Mouse (Mus musculus) neural tube, embryonic 13.5 days (tissue): ENCODE results near the gene Gm26602. TPM values are rescaled to one million over a fixed set of nuclear protein-coding genes. Genes with fewer than 3 reads are reported as not detected.
A peak's percentile ranks its signal among the peaks of the same experiment; 100 is the strongest.
"Not testable (repeated sequence)": the region's sequence is repeated elsewhere in the genome, so short reads cannot be mapped to it uniquely, and the experiment has no call there.

Experiments
- ATAC-seq: fragments of 200-750 bp; cut with Nextera tagmentation; 2 replicates; pipeline ENCODE4 v1.8.0; 2017; ENCODE audit warnings: low read depth, mild to moderate bottlenecking, moderate TSS enrichment, moderate library complexity
- H3K27ac ChIP-seq: fragments of 300-500 bp; sonication (generic); replicated peaks from 2 replicates; pipeline ENCODE4 v1.5.1; 2015; ENCODE audit warnings: moderate library complexity, mild to moderate bottlenecking, inconsistent platforms
- H3K27me3 ChIP-seq: fragments of 300-500 bp; sonication (generic); 2 replicates; pipeline ENCODE4 v1.6.1; 2015; ENCODE audit warnings: mild to moderate bottlenecking, inconsistent platforms
- H3K36me3 ChIP-seq: fragments of 300-500 bp; sonication (generic); 2 replicates; pipeline ENCODE4 v1.6.1; 2015; ENCODE audit warnings: mild to moderate bottlenecking, inconsistent platforms
- H3K4me1 ChIP-seq: fragments of 300-500 bp; sonication (generic); replicated peaks from 2 replicates; pipeline ENCODE4 v1.6.1; 2015; ENCODE audit warnings: inconsistent platforms
- H3K4me2 ChIP-seq: fragments of 300-500 bp; sonication (generic); 2 replicates; pipeline ENCODE4 v1.6.1; 2015; ENCODE audit warnings: inconsistent platforms, mild to moderate bottlenecking, moderate library complexity
- H3K4me3 ChIP-seq: fragments of 300-500 bp; sonication (generic); 2 replicates; pipeline ENCODE4 v1.5.1; 2015; ENCODE audit warnings: mild to moderate bottlenecking, inconsistent platforms
- H3K9ac ChIP-seq: fragments of 300-500 bp; sonication (generic); 2 replicates; pipeline ENCODE4 v1.6.1; 2015; ENCODE audit warnings: moderate library complexity, mild to moderate bottlenecking, inconsistent platforms
- H3K9me3 ChIP-seq: fragments of 300-500 bp; sonication (generic); 2 replicates; pipeline ENCODE4 v1.6.1; 2016; ENCODE audit warnings: inconsistent platforms
- WGBS: fragments of 180-500 bp; shearing (Covaris S2); methylation state at CpG from one replicate; pipeline ENCODE4 v1.1.7; 2015; 5-methylcytosine and 5-hydroxymethylcytosine counted together
- polyA plus RNA-seq: library from polyadenylated mRNA; unstranded; fragments of >200 nt; fragmentation: Nextera tagmentation; extraction: Ambion mirVana; gene quantifications from 2 replicates; pipeline ENCODE4 v1.2.1, GENCODE M21; 2015

Gm26602 gene
- polyA plus RNA-seq, 1 experiment from 2014 or later = 40.5 TPM

DNA sequence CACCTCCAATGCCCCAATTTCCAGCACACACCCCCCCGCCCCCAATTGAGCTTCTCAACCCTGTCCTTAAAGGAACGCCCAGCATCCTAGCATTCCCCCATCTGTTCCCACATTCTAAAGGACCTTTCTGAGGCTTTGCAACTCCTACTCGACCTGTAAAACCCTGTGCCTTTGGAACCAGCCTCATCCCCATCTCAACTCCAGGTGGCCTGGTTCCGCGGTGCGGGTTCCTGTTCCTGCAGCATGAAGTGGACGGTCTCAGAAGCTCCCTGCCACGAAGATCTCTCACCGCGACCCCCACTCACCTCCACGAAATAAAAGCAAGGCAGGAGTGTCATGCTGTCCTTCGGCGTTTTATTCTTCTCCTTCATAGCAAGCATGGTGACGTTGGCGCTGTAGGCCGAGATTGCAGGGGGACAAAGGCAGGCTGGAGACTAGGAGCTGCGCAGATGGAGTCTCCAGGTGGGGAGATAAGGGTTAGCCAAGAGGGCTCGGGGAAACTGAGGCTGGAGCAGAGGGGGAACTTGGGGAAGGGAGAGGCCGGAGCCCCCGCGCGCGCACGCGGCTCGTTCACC lies 36.9 kb upstream of the Gm26602 start:
- peak; percentile 2 for ATAC-seq
- Histone ChIP-seq H3K4me1 (peaks cover 58% of the 10 kb centered on the region), H3K4me2 (peak overlapping the region; percentile 92), H3K27me3 (no peaks in the 10 kb centered on the region), H3K27ac (peak overlapping the region; percentile 94), H3K9me3 (no peaks in the 10 kb centered on the region), H3K4me3 (peak overlapping the region; percentile 66), H3K9ac (peak overlapping the region; percentile 97), H3K36me3 (peaks cover 30% of the 10 kb centered on the region)
- WGBS = under 1% methylated on average over 26 of the region's 26 CpGs

DNA sequence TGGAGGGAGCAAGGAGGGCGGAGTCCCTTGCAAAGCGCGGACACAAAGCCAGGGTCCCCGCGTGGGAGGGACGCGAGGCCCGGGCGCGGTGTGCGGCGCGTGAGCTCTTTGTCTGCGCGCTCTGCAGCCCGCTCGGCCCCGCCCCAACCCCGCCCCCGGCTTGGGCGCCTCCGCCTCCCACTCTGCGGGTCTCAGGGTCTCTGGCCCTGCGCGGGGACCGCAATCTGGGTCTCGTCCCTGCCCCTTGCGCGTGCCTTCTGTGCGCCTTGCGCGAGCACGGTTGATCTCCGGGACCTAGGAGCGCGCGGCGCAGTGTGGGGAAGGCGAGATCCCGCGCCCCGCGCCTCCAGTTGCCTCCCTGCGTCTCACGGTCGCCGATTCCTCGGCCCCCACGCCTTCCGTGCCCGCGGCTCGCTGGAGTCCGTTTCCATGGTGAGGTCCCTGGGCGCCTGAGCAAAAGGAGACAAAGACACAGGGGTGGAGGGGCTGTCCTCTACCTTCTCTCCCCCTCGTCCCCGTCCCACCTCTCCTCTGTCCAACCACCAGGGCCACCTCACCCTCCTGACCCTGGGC lies 36.3 kb upstream of the Gm26602 start, which contains the start of the genes Prtn3 and Plppr3:
Gene Prtn3 (plus strand): TSS at position 187 of the 573 bp plus-strand sequence.
Gene Plppr3 (minus strand): TSS at position 345 of the 573 bp plus-strand sequence.
- Histone ChIP-seq H3K4me1 (peaks cover 52% of the 10 kb centered on the region), H3K36me3 (peaks cover 25% of the 10 kb centered on the region), H3K9me3 (no peaks in the 10 kb centered on the region), H3K9ac (peak within 1 kb of the TSS; percentile 97), H3K27me3 (no peaks in the 10 kb centered on the region), H3K27ac (peak within 1 kb of the TSS; percentile 94), H3K4me2 (peak within 1 kb of the TSS; percentile 92), H3K4me3 (peak within 1 kb of the TSS; percentile 66)
- ATAC-seq = peak; percentile 92
- WGBS = under 1% methylated on average over 57 of the region's 57 CpGs

DNA sequence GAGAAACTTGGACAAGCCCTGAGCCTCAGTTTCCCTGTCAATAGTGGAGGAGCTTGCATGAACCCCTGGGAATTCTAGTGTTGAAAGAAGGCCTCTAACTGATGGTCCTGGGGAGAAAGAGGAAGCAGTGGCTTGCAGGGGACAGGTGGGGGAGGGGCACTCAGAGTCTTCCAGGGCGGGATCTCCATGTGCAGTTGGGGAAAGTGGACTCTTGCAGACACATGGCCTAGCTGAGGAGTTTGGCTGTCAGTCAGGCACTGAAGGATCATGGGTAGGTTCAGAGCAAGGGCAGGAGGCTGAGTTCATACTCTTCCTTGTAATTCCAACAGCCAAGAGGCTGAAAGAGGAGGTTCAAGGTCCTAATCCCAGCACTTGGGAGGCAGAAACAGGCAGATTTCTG lies 33.5 kb upstream of the Gm26602 start:
- no peak overlapping the region for H3K27ac ChIP-seq
- H3K4me3 ChIP-seq = no peak overlapping the region
- peaks cover 20% of the 10 kb centered on the region for H3K27me3 ChIP-seq
- no peak overlapping the region for H3K9ac ChIP-seq
- H3K4me1 ChIP-seq = peaks cover 32% of the 10 kb centered on the region
- H3K36me3 ChIP-seq = no peaks in the 10 kb centered on the region
- no peaks in the 10 kb centered on the region for H3K9me3 ChIP-seq
- no peak overlapping the region for H3K4me2 ChIP-seq
- no peak for ATAC-seq
- 48% methylated on average over 1 of the region's 1 CpGs for WGBS

DNA sequence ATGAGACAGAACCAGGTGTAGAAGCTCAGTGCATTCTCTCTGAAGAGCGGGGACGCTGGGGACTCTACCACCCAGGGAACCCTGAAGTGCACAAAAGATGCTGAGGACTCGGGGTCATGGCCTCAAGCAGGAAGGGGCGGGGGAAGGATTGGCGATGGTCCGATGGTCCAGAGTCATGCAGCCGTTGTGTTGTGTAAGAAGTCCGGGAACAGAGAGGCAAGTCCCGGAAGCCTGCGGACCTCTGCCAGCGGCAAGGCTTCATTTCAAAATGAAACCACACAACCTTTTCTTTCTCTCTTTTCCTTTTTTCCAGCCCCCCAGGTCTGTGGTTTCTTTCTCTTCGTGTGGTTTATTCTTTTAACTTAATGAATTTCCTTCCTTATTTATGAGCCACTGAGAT lies 32.9 kb upstream of the Gm26602 start:
- Histone ChIP-seq H3K27ac (no peak overlapping the region), H3K4me1 (peaks cover 32% of the 10 kb centered on the region), H3K9ac (no peak overlapping the region), H3K4me2 (no peak overlapping the region), H3K27me3 (peaks cover 25% of the 10 kb centered on the region), H3K4me3 (no peak overlapping the region), H3K9me3 (no peaks in the 10 kb centered on the region), H3K36me3 (no peaks in the 10 kb centered on the region)
- WGBS = 49% methylated on average over 12 of the region's 12 CpGs
- no peak for ATAC-seq

DNA sequence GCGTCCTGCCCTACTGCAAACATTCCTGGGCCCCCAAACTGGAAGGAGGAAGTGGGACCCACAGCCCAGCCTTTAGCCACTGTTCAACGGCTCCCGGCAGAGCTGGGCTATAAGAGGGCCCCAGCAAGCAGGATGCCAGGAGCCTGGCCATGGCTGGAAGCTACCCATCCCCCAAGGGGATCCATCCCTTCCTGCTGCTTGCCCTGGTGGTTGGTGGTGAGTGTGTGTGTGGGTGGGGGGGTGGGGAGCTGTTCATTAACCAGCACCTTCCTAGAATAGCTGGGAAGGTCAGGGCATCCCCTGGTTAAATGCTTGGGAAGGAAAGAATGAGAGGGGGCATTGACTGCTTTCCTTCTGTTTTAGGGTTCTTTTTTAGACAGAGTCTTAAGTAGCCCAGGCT lies 31.1 kb upstream of the Gm26602 start:
- Histone ChIP-seq H3K9me3 (no peaks in the 10 kb centered on the region), H3K27me3 (peaks cover 33% of the 10 kb centered on the region), H3K36me3 (no peaks in the 10 kb centered on the region), H3K27ac (no peak overlapping the region), H3K4me3 (no peak overlapping the region), H3K4me1 (peaks cover 34% of the 10 kb centered on the region), H3K9ac (no peak overlapping the region), H3K4me2 (no peak overlapping the region)
- ATAC-seq = no peak
- WGBS = 40% methylated on average over 3 of the region's 3 CpGs

DNA sequence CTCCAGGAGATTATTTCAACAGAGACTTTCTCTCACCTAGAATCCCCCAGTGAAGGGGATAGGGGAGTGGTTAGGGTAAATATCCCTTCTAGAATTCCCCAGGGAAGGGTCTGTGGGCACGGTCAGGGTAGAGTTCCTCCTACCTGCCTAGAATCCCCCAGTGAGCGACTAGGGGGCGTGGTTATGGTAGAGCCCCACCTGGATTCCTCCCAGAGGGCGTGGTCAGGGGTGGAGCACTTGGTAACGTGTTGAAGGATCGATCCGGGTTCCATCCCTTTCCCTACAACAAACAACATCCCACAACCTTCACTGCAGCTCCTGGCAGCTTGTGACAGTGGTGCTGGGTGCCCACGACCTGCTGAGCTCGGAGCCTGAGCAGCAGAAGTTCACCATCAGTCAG lies 29.9 kb upstream of the Gm26602 start:
- peaks cover 33% of the 10 kb centered on the region for H3K27me3 ChIP-seq
- H3K4me3 ChIP-seq = no peak overlapping the region
- H3K9me3 ChIP-seq = no peaks in the 10 kb centered on the region
- H3K36me3 ChIP-seq = no peaks in the 10 kb centered on the region
- WGBS = 18% methylated on average over 9 of the region's 9 CpGs
- H3K4me1 ChIP-seq = peaks cover 22% of the 10 kb centered on the region
- ATAC-seq = no peak
- H3K9ac ChIP-seq = no peak overlapping the region
- no peak overlapping the region for H3K4me2 ChIP-seq
- H3K27ac ChIP-seq = no peak overlapping the region

DNA sequence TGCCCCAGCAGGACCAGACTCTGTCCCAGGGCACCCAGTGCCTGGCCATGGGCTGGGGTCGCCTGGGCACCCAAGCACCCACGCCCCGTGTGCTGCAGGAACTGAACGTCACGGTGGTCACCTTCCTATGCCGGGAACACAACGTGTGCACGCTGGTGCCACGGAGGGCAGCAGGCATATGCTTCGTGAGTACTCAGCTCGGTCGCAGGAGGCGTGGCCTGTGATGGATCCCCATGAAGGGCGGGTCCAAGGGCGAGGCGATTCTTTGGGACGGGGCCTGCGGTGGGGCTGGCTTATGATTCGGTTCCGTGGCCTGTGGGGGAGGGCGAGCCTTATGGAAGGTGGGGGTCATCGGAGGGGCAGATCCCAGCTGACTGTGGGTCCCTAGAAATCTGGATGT lies 28.7 kb upstream of the Gm26602 start:
- Histone ChIP-seq H3K36me3 (no peaks in the 10 kb centered on the region), H3K4me1 (peaks cover 21% of the 10 kb centered on the region), H3K27me3 (peaks cover 33% of the 10 kb centered on the region), H3K9me3 (no peaks in the 10 kb centered on the region), H3K27ac (no peak overlapping the region), H3K4me3 (no peak overlapping the region), H3K4me2 (peak overlapping the region; percentile 37), H3K9ac (peak overlapping the region; percentile 43; the same call in 1 of the 2 replicates)
- ATAC-seq = no peak
- 8% methylated on average over 22 of the region's 22 CpGs for WGBS

DNA sequence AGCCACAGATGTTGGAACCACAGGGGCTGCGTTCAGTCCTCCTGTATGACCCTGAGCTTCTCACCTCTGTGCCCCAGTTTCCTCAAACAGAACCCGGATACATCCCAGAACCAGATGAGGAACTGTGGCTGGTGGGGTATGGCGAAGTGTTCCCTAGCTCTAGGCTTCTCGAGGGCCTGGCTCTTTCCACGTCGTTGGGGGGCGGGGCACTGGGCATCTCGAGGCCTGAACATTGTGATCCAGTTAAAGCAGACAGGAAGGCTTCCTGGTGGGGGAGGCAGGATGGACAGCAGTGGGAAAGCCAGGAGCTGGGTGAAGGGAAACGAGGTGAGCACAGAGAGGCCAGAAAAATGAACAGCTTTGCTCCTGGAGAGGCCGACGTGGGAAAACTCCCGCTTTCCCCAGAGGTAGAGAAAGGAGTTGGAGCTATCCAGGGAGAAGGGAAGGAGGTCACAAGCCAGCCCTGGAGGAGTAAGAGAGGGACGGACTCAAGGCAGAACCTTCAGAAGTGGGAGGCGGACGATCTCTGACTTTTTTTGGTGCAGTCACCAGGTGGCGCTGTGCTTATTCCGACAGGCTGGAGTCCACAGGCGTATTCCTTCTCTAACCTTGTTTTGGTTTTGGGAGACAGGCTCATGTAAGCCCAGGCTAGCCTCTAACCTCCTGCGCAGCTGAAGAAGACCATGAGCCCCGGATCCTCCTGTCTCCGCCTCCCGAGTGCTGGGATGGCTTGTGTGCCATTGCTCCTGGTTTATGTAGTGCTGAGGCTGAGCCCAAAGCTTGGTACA lies 27.2 kb upstream of the Gm26602 start:
- Histone ChIP-seq H3K4me3 (no peak overlapping the region), H3K27ac (no peak overlapping the region), H3K9me3 (no peaks in the 10 kb centered on the region), H3K36me3 (no peaks in the 10 kb centered on the region), H3K4me1 (peaks cover 21% of the 10 kb centered on the region), H3K4me2 (no peak overlapping the region), H3K9ac (peak overlapping the region; percentile 45), H3K27me3 (peaks cover 33% of the 10 kb centered on the region)
- WGBS = 15% methylated on average over 22 of the region's 22 CpGs
- peak; percentile 25 for ATAC-seq

DNA sequence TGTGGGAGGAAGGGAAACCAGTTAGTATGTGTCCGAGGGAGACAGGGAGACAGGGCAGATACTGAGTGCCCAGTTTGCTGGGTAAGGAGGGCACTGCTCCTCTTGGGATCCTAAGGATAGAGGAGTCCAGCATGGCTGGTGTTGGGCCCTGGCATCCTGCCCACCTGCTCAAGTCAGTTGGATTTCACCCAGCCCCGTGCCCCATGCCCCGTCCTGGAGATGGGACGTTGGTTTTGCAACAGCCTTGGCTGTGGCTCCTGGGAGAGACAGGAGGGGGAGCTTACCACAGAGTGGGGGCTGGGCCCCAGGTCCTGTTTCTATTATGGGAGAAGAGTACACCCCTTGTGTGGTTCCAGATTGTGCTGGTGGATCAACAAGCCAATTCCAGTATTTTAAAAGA lies 26.2 kb upstream of the Gm26602 start:
- Histone ChIP-seq H3K4me3 (no peak overlapping the region), H3K27ac (no peak overlapping the region), H3K36me3 (no peaks in the 10 kb centered on the region), H3K9ac (no peak overlapping the region), H3K27me3 (peaks cover 33% of the 10 kb centered on the region), H3K4me2 (no peak overlapping the region), H3K9me3 (no peaks in the 10 kb centered on the region), H3K4me1 (peaks cover 21% of the 10 kb centered on the region)
- 78% methylated on average over 4 of the region's 4 CpGs for WGBS
- ATAC-seq = 0 out of 2 replicates have a peak, but pooled peaks have one; percentile 15

DNA sequence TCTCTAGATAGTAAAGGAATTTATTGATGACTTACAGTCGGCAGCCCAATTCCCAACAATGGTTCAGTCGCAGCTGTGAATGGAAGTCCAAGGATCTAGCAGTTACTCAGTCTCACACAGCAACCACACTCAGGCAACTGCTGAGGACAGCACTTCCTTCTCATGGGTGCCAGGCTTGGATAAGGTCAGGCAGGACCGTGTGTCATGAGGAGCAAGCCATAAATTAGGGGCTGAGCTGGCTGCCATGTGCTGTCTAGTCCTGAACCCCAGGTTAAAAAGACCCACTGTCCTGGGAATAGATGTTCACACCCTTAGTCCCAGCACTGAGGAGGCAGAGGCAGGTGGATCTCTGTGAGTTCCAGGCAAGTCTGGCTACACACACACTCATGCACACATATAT lies 25.7 kb upstream of the Gm26602 start:
- 79% methylated on average over 3 of the region's 3 CpGs for WGBS
- H3K36me3 ChIP-seq, H3K4me3 ChIP-seq, H3K27ac ChIP-seq, ATAC-seq, H3K4me2 ChIP-seq, H3K9ac ChIP-seq, H3K9me3 ChIP-seq: not testable (repeated sequence)
- Histone ChIP-seq H3K27me3 (peaks cover 33% of the 10 kb centered on the region), H3K4me1 (peaks cover 21% of the 10 kb centered on the region)

DNA sequence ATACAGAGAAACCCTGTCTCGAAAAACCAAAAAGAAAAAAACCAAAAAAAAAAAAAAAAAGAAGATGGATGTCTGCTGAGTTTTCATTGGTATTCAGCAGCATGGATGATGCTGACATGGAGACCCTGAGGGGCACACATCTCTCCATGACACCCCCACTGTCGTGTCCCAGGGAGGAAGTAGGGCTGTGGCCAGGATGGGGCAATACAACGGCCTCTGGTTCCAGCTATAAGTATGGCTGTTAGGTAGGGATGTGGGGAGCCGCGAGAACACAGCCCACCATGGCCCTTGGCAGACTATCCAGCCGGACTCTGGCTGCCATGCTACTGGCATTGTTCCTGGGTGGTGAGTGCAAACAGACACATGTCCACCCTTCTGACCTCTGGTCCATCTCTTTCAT lies 24.6 kb upstream of the Gm26602 start, which contains the start of gene Elane:
Gene Elane (plus strand): TSS at position 194 of the 400 bp plus-strand sequence.
- Histone ChIP-seq H3K4me3 (no peak within 1 kb of the TSS), H3K27me3 (peaks cover 24% of the 10 kb centered on the region), H3K4me2 (no peak within 1 kb of the TSS), H3K36me3 (no peaks in the 10 kb centered on the region), H3K9ac (no peak within 1 kb of the TSS), H3K9me3 (no peaks in the 10 kb centered on the region), H3K4me1 (peaks cover 21% of the 10 kb centered on the region), H3K27ac (no peak within 1 kb of the TSS)
- ATAC-seq = no peak
- 81% methylated on average over 6 of the region's 6 CpGs for WGBS

DNA sequence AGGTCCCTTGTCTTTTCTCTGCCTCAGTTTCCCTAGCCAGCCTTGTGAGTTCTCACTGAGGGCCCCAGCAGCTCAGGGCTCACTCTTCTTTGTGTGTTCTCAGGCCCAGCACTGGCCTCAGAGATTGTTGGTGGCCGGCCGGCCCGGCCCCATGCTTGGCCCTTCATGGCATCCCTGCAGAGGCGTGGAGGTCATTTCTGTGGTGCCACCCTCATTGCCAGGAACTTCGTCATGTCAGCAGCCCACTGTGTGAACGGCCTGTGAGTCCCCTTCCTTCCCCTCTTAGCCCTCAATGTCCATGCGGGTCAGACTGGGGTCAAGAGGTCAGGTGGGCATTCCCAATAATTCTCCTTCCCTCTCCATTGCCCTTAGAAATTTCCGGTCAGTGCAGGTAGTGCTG lies 24.0 kb upstream of the Gm26602 start:
- peaks cover 21% of the 10 kb centered on the region for H3K4me1 ChIP-seq
- no peak overlapping the region for H3K4me2 ChIP-seq
- WGBS = 75% methylated on average over 8 of the region's 8 CpGs
- H3K9me3 ChIP-seq = no peaks in the 10 kb centered on the region
- no peak overlapping the region for H3K4me3 ChIP-seq
- no peak overlapping the region for H3K9ac ChIP-seq
- H3K27me3 ChIP-seq = peaks cover 18% of the 10 kb centered on the region
- ATAC-seq = no peak
- no peak overlapping the region for H3K27ac ChIP-seq
- H3K36me3 ChIP-seq = no peaks in the 10 kb centered on the region
